Mouse (Mus musculus): ENCODE measurements around the gene Gstp1. TPM values are rescaled to one million over a fixed set of nuclear protein-coding genes. Genes with fewer than 3 reads are reported as not detected.

The Gstp1 gene
- total and polyA plus RNA-seq, 3 experiments = 356 to 490 (median 371) TPM

DNA sequence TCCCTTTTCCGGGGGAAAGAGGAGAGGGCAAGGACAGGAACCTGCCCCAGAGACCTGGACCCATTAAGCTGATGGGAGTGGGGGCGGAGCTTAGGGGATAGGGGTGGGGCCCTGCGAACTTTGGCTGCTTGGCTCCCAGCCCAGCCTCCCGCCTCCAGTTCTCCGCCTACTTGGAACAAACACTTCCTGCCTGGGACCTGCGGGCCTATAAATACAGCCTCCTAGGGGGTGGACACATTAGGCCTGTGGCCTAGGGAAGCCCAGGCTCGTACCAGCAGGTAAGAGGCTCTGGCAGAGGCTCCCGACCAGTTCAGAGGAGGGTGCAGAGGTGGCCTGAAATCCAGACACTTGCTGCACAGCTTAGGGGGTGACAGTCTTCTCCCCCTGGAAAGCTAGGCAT lies 51.5 kb downstream of the Gstp1 start, which contains the start of gene Acy3:
Gene Acy3, plus strand, starts transcription at position 237 of the 400 bp plus-strand sequence.
- Histone ChIP-seq H3K27me3 (ENCODE audit: control insufficient read depth, insufficient read depth, low read length) (no peaks in the 10 kb centered on the region), H3K4me1 (ENCODE audit: control insufficient read depth, insufficient read depth, low read length) (peaks cover 26% of the 10 kb centered on the region), H3K4me3 (peak within 1 kb of the TSS; percentile 24; the same call in 1 of the 2 replicates), H3K27ac (peak within 1 kb of the TSS; percentile 70), H3K79me2 (replicated peaks; ENCODE audit: control insufficient read depth, insufficient read depth, low read length) (no peaks in the 10 kb centered on the region), H3K36me3 (ENCODE audit: control insufficient read depth, insufficient read depth, low read length) (peaks cover 3% of the 10 kb centered on the region; the same call in 1 of the 2 replicates), H3K9ac (ENCODE audit: low read depth, low read length) (peak within 1 kb of the TSS; percentile 51)
- DNase-seq = peak; percentile 90 to 91
- 8% methylated on average over 8 of the region's 8 CpGs for WGBS
- TF ChIP-seq POLR2A (IDR thresholded peaks at IDR 0.05; ENCODE audit: insufficient read depth, low read depth, low read length) = peak; percentile 98
- TF ChIP-seq CTCF (IDR thresholded peaks at IDR 0.05) = no peak
- peak; percentile 49; the same call in 1 of the 2 replicates for TF ChIP-seq EP300 (IDR thresholded peaks at IDR 0.05; ENCODE audit: insufficient read depth, low read depth, low read length)
- intact Hi-C loops (cut with DNase I) = loop anchor here (10.0 kb wide), 1 partner anchor 382 kb away; no protein-coding TSS in a partner anchor

Other genes with a start within 250 kb of the Gstp1 start
Only the 30 nearest of the 33 such genes appear.
- gene Chka, start 186.2 kb downstream of the Gstp1 start, total RNA-seq (2021) = 10 to 100 TPM; 10.7 to 12.5 TPM
- 9.5 and 14.1 TPM in 2 replicates for gene Chka, start 186.2 kb downstream of the Gstp1 start, polyA plus RNA-seq (2012; rRNA removed)
- 10 to 100 TPM in 1 of 2 experiments, 1 to 10 TPM in 1; 7.4 to 12.4 TPM for gene Tcirg1, start 130.9 kb downstream of the Gstp1 start, total RNA-seq (2021)
- 47.7 and 50.5 TPM in 2 replicates for gene Tcirg1, start 130.9 kb downstream of the Gstp1 start, polyA plus RNA-seq (2012; rRNA removed)
- 100 to 1,000 TPM; 438 to 511 TPM for gene Ndufs8, start 125.2 kb downstream of the Gstp1 start, total RNA-seq (2021)
- gene Ndufs8, start 125.2 kb downstream of the Gstp1 start, polyA plus RNA-seq (2012; rRNA removed) = 761 and 809 TPM in 2 replicates
- 1 to 10 TPM; 1.6 to 1.7 TPM for gene Aldh3b1, start 108.2 kb downstream of the Gstp1 start, total RNA-seq (2021)
- 3.1 and 4.8 TPM in 2 replicates for gene Aldh3b1, start 108.2 kb downstream of the Gstp1 start, polyA plus RNA-seq (2012; rRNA removed)
- 10 to 100 TPM; 17.5 to 18.3 TPM for gene Unc93b1, start 102.8 kb downstream of the Gstp1 start, total RNA-seq (2021)
- 38.1 and 45.5 TPM in 2 replicates for gene Unc93b1, start 102.8 kb downstream of the Gstp1 start, polyA plus RNA-seq (2012; rRNA removed)
- gene Aldh3b3, start 79.3 kb downstream of the Gstp1 start, total RNA-seq (2021) = under 1 TPM; 0.39 to 0.61 TPM
- 2.8 and 5.4 TPM in 2 replicates for gene Aldh3b3, start 79.3 kb downstream of the Gstp1 start, polyA plus RNA-seq (2012; rRNA removed)
- gene Aldh3b2, start 65.7 kb downstream of the Gstp1 start, total RNA-seq (2021) = under 1 TPM; 0.18 to 0.26 TPM
- 0.91 and 1.6 TPM in 2 replicates for gene Aldh3b2, start 65.7 kb downstream of the Gstp1 start, polyA plus RNA-seq (2012; rRNA removed)
- gene Acy3, start 51.4 kb downstream of the Gstp1 start, total RNA-seq (2021) = 10 to 100 TPM; 21.5 to 28.0 TPM
- gene Acy3, start 51.4 kb downstream of the Gstp1 start, polyA plus RNA-seq (2012; rRNA removed) = 68.7 and 89.9 TPM in 2 replicates
- gene Tbx10, start 45.2 kb downstream of the Gstp1 start, total RNA-seq (2021) = not detected
- 0.14 TPM in 1 of 2 replicates, not detected in the other for gene Tbx10, start 45.2 kb downstream of the Gstp1 start, polyA plus RNA-seq (2012; rRNA removed)
- gene Nudt8, start 37.4 kb downstream of the Gstp1 start, total RNA-seq (2021) = 100 to 1,000 TPM; 136 to 149 TPM
- gene Nudt8, start 37.4 kb downstream of the Gstp1 start, polyA plus RNA-seq (2012; rRNA removed) = 46.4 and 61.9 TPM in 2 replicates
- 1 to 10 TPM; 1.0 to 1.7 TPM for gene Gm49405, start 37.4 kb downstream of the Gstp1 start, total RNA-seq (2021)
- 11.0 TPM in 2 replicates for gene Gm49405, start 37.4 kb downstream of the Gstp1 start, polyA plus RNA-seq (2012; rRNA removed)
- 100 to 1,000 TPM; 193 to 236 TPM for gene Doc2g, start 34.7 kb downstream of the Gstp1 start, total RNA-seq (2021)
- 432 and 597 TPM in 2 replicates for gene Doc2g, start 34.7 kb downstream of the Gstp1 start, polyA plus RNA-seq (2012; rRNA removed)
- 1,000 to 10,000 TPM; 1,031 to 1,231 TPM for gene Ndufv1, start 25.2 kb downstream of the Gstp1 start, total RNA-seq (2021)
- gene Ndufv1, start 25.2 kb downstream of the Gstp1 start, polyA plus RNA-seq (2012; rRNA removed) = 1,078 and 1,145 TPM in 2 replicates
- gene Gstp2, start 8.0 kb upstream of the Gstp1 start, total RNA-seq (2021) = 100 to 1,000 TPM; 121 to 137 TPM
- gene Gstp2, start 8.0 kb upstream of the Gstp1 start, polyA plus RNA-seq (2012; rRNA removed) = 38.3 and 58.2 TPM in 2 replicates
- not detected for gene Gstp3, start 21.6 kb upstream of the Gstp1 start, total RNA-seq (2021)
- 1.1 TPM in 1 of 2 replicates, not detected in the other for gene Gstp3, start 21.6 kb upstream of the Gstp1 start, polyA plus RNA-seq (2012; rRNA removed)
- not detected for gene Cabp2, start 43.6 kb upstream of the Gstp1 start, total RNA-seq (2021)
- gene Cabp2, start 43.6 kb upstream of the Gstp1 start, polyA plus RNA-seq (2012; rRNA removed) = not detected in 2 replicates
- 10 to 100 TPM; 39.9 to 43.2 TPM for gene Cdk2ap2, start 59.2 kb upstream of the Gstp1 start, total RNA-seq (2021)
- gene Cdk2ap2, start 59.2 kb upstream of the Gstp1 start, polyA plus RNA-seq (2012; rRNA removed) = 81.3 and 85.3 TPM in 2 replicates
- gene Pitpnm1, start 62.0 kb upstream of the Gstp1 start, total RNA-seq (2021) = 10 to 100 TPM; 18.1 to 19.9 TPM
- gene Pitpnm1, start 62.0 kb upstream of the Gstp1 start, polyA plus RNA-seq (2012; rRNA removed) = 43.6 and 49.9 TPM in 2 replicates
- 10 to 100 TPM; 55.1 to 60.6 TPM for gene Aip, start 87.9 kb upstream of the Gstp1 start, total RNA-seq (2021)
- gene Aip, start 87.9 kb upstream of the Gstp1 start, polyA plus RNA-seq (2012; rRNA removed) = 69.4 and 82.1 TPM in 2 replicates
- under 1 TPM in 1 of 2 experiments, not detected in 1; 0.05 TPM for gene Gpr152, start 101.8 kb upstream of the Gstp1 start, total RNA-seq (2021)
- gene Gpr152, start 101.8 kb upstream of the Gstp1 start, polyA plus RNA-seq (2012; rRNA removed) = 0.12 TPM in 2 replicates
- gene Cabp4, start 106.0 kb upstream of the Gstp1 start, total RNA-seq (2021) = not detected
- gene Cabp4, start 106.0 kb upstream of the Gstp1 start, polyA plus RNA-seq (2012; rRNA removed) = 0.21 TPM in 1 of 2 replicates, not detected in the other
- 10 to 100 TPM; 43.9 to 45.1 TPM for gene Coro1b, start 110.6 kb upstream of the Gstp1 start, total RNA-seq (2021)
- gene Coro1b, start 110.6 kb upstream of the Gstp1 start, polyA plus RNA-seq (2012; rRNA removed) = 83.3 and 95.0 TPM in 2 replicates
- 1 to 10 TPM; 1.1 to 1.7 TPM for gene Ptprcap, start 115.6 kb upstream of the Gstp1 start, total RNA-seq (2021)
- gene Ptprcap, start 115.6 kb upstream of the Gstp1 start, polyA plus RNA-seq (2012; rRNA removed) = 2.2 and 6.4 TPM in 2 replicates
- 10 to 100 TPM; 14.7 to 18.2 TPM for gene Rps6kb2, start 125.4 kb upstream of the Gstp1 start, total RNA-seq (2021)
- 29.5 and 32.9 TPM in 2 replicates for gene Rps6kb2, start 125.4 kb upstream of the Gstp1 start, polyA plus RNA-seq (2012; rRNA removed)
- gene Carns1, start 137.5 kb upstream of the Gstp1 start, total RNA-seq (2021) = 10 to 100 TPM; 24.4 to 27.0 TPM
- 78.0 and 79.1 TPM in 2 replicates for gene Carns1, start 137.5 kb upstream of the Gstp1 start, polyA plus RNA-seq (2012; rRNA removed)
- gene Tbc1d10c, start 153.3 kb upstream of the Gstp1 start, total RNA-seq (2021) = 10 to 100 TPM; 12.4 to 14.4 TPM
- 13.7 and 15.8 TPM in 2 replicates for gene Tbc1d10c, start 153.3 kb upstream of the Gstp1 start, polyA plus RNA-seq (2012; rRNA removed)
- 100 to 1,000 TPM; 272 to 313 TPM for gene Ppp1ca, start 154.1 kb upstream of the Gstp1 start, total RNA-seq (2021)
- 406 and 497 TPM in 2 replicates for gene Ppp1ca, start 154.1 kb upstream of the Gstp1 start, polyA plus RNA-seq (2012; rRNA removed)
- gene Rad9a, start 163.7 kb upstream of the Gstp1 start, total RNA-seq (2021) = 1 to 10 TPM; 4.1 to 4.4 TPM
- gene Rad9a, start 163.7 kb upstream of the Gstp1 start, polyA plus RNA-seq (2012; rRNA removed) = 13.5 and 13.9 TPM in 2 replicates
- gene Clcf1, start 176.3 kb upstream of the Gstp1 start, total RNA-seq (2021) = 1 to 10 TPM in 1 of 2 experiments, under 1 TPM in 1; 0.55 to 1.0 TPM
- 2.8 and 5.4 TPM in 2 replicates for gene Clcf1, start 176.3 kb upstream of the Gstp1 start, polyA plus RNA-seq (2012; rRNA removed)
- gene AC109138.7, start 176.4 kb upstream of the Gstp1 start, total RNA-seq (2021) = not detected
- 15.3 TPM in 1 of 2 replicates, not detected in the other for gene AC109138.7, start 176.4 kb upstream of the Gstp1 start, polyA plus RNA-seq (2012; rRNA removed)